Mouse (Mus musculus) thymus, postnatal 14 days (tissue): ENCODE measurements around the gene Nfkbiz.
A peak's percentile ranks its signal among the peaks of the same experiment; 100 is the strongest.

ENCODE experiments used
- DNase-seq: peaks from one replicate; pipeline ENCODE4 v3.0.0; 2021

Gene Nfkbiz

GRCm38 (mm10) chr16:55831451-55831850, 7.2 kb downstream of the Nfkbiz start:
- no peak for DNase-seq

GRCm38 (mm10) chr16:55823398-55824155, 15.1 kb downstream of the Nfkbiz start:
- DNase-seq: no peak

- DNase-seq: no peak
Measured at GRCm38 (mm10) chr16:55822741-55823397, 15.8 kb downstream of the Nfkbiz start.

GRCm38 (mm10) chr16:55821997-55822740, 16.5 kb downstream of the Nfkbiz start:
- DNase-seq: peak; percentile 92

- peak; percentile 68 for DNase-seq
Measured at GRCm38 (mm10) chr16:55821571-55821981, 17.1 kb downstream of the Nfkbiz start.

- peak; percentile 51 for DNase-seq
Measured at GRCm38 (mm10) chr16:55820916-55821570, 17.7 kb downstream of the Nfkbiz start.

- peak; percentile 42 for DNase-seq
Measured at GRCm38 (mm10) chr16:55820161-55820915, 18.4 kb downstream of the Nfkbiz start.

GRCm38 (mm10) chr16:55819186-55819861, 19.4 kb downstream of the Nfkbiz start:
- peak; percentile 40 for DNase-seq

GRCm38 (mm10) chr16:55817717-55818515, 20.8 kb downstream of the Nfkbiz start:
- DNase-seq: no peak

- no peak for DNase-seq
Measured at GRCm38 (mm10) chr16:55816202-55816941, 22.3 kb downstream of the Nfkbiz start.

- no peak for DNase-seq
Measured at GRCm38 (mm10) chr16:55815466-55815865, 23.2 kb downstream of the Nfkbiz start.

- DNase-seq: no peak
Measured at GRCm38 (mm10) chr16:55814686-55815085, 24.0 kb downstream of the Nfkbiz start.

- DNase-seq: no peak
Measured at GRCm38 (mm10) chr16:55813916-55814315, 24.8 kb downstream of the Nfkbiz start.

- DNase-seq: no peak
Measured at GRCm38 (mm10) chr16:55811792-55812191, 26.9 kb downstream of the Nfkbiz start.

- no peak for DNase-seq
Measured at GRCm38 (mm10) chr16:55809779-55810514, 28.8 kb downstream of the Nfkbiz start.

GRCm38 (mm10) chr16:55809345-55809744, 29.4 kb downstream of the Nfkbiz start:
- no peak for DNase-seq

- DNase-seq: no peak
Measured at GRCm38 (mm10) chr16:55807505-55807932, 31.2 kb downstream of the Nfkbiz start.

GRCm38 (mm10) chr16:55804799-55805198, 33.9 kb downstream of the Nfkbiz start:
- DNase-seq: no peak

GRCm38 (mm10) chr16:55801629-55802028, 37.1 kb downstream of the Nfkbiz start:
- DNase-seq: no peak
